Mouse (Mus musculus) retina, embryonic 14.5 days (tissue): ENCODE results near the gene Ndufc2.

ENCODE experiments used
- DNase-seq: peaks from one replicate; pipeline ENCODE4 v3.0.0-alpha.2; 2015; ENCODE audit warnings: low spot score

Gene Ndufc2

DNA sequence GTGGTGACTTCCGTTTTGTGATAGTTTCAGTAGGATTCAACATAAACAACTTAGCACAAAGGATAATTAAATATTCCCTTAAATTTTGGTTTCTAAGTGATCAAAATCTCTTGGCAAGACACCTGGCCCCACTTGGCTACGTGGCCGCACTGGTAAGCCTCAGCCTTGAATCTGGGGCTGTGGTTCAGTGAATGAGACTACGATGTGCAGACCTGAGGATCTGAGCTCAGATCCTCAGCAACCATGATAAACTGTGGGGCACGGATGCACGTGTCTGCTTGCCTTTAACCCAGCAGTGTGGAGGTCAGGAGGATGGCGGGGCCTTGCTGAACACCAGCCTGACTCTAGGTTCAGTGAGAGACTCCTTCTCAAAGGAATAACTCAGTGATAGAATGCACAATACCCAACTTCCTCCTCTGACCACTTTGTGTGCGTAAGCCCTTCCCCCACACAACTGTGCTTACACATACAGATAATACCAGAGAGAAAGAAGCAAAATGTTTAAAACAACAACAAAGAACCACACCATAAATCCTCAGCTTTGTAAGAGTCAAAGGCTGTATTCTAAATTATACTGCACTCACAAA, 12.1 kb upstream of the Ndufc2 start:
- DNase-seq, result no peak

DNA sequence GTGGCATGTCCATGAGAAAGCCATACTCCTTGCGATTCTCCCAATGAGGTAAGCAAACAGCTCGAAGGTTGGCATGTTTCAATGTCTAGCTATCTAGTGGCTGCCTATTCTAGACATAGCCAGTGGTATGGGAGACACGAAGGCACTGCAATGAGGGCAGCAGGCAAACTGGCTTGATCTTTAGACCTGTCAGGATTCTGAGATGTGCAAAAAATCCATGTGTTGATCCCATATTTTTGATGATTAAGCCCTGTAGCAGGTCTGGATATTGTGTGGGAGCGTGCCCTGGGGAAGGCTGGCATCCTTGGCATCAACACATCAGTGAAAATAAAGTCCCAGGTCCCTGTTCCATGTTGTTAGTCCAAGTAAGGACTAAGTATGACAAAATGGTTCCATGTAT, 11.3 kb upstream of the Ndufc2 start:
- no peak for DNase-seq

DNA sequence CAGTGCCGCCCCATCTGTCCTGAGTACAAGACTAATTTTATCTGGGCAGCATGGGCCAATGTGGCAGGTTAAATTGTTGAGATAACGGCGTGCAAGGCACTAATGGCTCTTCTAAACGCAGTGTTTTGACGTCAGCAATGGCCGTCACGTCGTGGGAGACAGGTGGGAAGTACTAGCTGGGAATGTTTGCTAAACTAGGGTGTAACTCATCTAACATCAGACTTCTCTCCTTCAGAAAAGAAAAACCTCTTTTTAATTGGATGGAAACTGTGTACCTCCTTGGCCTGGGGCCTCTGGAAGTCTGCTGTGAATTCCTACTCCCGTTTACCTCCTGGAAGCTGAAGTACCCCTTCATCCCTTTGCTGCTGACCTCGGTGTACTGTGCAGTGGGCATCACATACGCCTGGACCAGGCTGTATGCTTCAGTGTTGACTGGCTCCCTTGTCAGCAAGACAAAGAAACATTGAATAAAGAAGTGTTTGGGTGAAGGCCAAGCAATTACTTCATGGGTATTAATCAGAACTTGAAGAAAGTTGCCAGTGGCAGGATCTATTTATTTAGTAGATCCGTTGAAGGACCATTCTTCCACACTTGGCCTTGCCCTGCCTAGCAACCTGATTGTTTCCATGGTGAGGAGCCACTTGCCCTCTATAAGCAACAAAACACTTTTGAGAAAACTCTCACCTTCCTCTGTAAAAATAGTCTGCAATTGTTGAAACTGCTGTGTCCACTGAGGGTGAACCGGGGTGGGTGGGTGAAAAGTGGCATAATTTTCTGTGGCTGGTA, 8.3 kb upstream of the Ndufc2 start:
- DNase-seq, result no peak

DNA sequence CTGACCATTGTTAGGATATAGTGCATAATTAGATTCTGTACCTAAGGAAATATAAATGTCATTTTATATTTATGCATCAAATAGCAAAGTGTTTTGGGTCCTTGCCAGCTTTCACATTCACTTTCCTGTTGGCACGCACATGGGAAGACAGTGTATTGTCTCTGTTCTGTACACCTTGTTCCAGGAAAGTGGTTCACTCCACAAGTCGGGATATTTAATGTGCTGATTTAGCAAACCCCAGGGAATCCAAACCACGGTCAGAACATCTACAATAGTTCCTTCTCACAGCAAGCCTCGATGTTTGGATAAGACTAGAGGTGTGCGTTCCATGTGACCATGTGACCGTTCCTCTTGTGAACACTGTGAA, 7.7 kb upstream of the Ndufc2 start:
- DNase-seq, result no peak

DNA sequence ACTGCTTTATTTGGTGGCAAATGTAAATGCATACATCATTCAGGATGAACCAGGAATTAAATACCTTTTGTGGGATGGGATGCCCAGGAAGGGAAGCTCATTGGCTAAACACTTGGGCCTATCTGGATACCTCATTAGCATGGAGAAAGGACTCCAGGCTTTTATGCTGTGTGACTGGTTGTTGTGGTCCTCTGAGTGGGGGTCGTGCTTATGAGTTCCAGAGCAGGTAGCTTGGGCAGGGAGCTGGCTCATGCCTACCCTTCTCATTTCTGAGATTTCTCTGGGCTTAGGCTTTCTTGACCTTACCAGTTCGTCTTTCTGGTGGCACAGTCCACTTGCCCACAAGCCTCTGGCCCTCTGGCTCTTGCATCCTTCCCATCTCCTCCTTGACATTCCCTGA, 5.4 kb upstream of the Ndufc2 start:
- no peak for DNase-seq

DNA sequence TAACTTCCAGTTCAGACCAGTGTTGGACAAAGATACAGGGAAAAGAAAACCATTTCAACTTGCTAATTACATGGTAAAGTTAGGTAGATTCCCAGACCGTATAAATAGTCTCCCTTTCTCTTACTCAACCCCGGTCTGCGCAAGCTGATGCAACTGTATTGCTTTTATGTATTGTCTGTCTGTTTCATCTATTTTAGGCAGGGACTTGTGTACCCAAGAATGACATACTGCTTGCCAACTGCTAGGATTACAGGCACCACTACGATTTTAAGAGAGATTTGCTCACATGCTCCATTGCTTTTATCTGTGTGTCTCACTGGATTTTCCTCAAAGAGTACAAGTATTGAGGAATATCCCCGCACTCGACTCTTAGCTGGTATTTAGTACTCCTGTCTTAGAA, 860 bp upstream of the Ndufc2 start:
- no peak for DNase-seq

DNA sequence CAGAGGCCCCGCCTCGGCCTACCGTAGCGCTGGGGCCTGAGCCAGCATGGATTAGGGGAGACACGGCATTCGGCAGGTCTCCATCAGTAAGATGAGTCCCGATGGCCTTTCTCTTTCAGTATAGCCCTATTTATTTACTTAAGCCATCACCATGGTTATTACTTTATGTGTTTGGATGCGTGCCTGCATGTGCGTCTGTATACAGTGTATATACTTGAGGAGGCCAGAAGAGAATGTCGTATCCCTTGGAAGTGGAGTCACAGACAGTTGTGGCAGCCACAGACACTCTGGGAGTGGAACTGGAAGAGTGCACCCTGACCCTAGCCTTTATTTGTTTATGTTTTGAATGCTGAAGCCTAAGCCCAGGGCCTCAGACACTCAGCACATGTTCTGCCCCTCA, 7.3 kb downstream of the Ndufc2 start:
- DNase-seq, result no peak

DNA sequence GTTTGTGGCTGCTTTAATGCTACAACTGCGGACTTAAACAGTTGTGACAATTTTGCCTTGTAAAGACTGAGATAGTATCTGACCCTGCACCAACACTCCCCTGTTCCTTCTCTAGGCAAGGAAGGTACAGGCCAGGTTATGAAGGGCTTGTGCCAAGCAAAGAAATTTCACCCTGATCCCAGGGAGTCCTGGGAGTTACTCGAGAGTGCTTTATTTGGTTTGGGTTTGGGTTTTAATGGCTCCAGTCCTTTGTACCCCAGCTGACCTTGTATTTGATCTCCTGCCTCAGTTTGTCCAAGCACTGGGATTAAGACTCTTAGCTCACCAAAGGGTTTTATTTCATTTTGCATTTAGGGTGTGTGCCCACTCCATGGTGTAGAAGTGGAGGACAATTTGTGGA, 11.3 kb downstream of the Ndufc2 start:
- DNase-seq, result no peak

DNA sequence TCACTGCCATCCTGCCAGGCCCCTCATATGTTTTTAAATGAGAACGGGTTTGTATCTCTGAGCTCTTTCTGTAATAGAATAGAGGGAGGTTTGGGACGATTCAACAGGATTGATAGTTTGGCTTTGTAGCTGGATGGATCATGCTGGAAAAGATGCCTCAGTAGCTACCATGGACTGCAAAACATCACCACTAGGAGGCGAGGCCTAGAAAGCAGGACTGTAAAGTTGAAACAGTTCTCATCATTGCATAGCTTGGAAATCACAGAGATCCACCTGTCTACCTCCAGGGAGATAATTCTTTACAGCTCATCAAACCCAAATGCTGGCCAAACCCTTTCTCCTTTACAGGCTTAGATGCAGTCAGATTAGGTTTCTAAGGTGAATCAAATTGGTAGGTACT, 11.8 kb downstream of the Ndufc2 start:
- peak; percentile 23 for DNase-seq

DNA sequence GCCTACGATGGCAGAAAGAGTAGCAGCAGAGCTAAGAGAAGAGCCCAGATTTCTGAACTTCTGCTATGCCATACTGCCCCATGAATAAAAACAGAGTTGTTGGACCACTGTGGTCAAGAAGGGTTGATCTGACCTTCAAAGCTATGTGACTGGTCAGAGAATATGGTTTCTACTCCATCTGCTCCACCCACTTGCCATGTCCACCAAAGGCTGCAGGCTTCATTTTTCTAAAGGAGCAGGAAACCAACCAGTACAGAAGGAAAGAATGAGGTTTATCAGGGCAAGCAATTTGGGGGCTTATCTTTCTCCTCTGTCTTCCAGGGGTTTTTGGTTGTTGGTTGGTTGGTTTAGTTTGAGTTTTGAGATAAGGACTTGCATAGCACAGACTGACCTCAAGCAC, 14.2 kb downstream of the Ndufc2 start:
- no peak for DNase-seq

DNA sequence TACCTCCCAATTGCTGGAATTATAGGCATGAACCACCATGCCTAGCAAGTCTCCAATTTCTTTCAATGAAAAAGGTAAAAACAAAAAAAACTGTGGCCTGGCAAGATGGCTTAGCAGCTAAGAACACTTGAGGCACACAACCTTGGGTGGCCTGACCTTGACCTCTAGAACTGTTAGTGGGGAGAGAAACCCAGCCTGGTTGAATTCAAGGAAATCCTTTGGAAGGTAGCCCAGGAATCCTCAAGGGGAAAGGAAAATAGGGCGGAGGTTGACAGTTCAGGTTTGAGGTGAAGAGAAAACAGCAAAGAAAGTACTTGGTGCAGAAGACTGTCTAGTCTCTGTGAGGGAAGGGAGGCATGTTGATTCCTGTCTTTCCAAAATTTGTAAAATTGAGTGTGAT, 14.6 kb downstream of the Ndufc2 start:
- no peak for DNase-seq

DNA sequence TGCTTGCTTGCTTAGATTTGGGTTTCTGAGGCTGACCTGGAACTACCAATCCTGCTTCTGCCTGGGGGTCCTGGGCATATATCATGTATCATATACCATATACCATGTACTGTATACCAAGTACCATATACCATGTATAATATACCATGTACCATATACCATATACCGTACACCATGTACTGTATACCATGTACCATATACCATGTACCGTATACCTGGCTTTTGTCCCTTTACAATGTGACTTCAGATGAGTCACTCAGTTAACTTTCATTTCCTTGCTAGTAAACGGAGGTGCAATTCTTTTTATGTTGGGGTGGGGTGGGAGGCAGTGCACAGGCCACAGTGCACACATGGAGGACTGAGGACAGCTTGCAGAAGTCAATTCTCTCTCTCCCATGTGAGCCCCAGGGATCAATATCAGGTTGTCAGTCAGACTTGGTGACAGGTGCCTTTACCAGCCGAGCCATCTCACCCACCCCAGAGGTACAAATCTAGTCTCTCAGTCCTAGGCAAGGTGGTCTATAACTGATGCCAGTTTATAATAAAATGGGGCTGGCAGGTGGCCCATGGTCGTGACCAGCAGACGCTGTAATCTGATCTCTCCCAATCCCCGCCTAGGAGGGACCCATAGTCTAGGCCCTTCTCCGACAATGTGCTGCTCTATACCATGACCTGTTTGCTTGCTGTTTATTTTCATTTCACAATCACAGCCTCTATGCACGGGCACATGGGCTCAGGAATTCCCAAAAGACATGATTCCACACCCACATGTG, 15.3 kb downstream of the Ndufc2 start:
- no peak for DNase-seq

DNA sequence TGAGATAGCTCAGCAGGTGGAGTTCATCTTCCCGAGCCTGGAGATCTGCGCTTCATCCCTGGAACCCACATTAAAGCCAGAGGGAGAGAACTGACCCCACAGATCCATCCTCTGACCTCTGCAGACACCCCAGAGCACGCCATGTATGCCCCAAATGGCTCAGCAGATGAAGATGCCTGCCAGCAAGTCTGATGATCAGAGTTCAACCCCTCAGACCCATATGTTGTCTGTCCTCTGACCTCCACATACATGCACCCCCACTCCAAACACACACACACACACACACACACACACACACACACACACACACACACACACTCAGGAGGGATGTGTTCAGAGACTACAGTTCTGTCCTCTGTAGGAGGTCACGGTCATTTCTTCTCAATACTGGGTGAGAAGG, 16.7 kb downstream of the Ndufc2 start:
- no peak for DNase-seq

DNA sequence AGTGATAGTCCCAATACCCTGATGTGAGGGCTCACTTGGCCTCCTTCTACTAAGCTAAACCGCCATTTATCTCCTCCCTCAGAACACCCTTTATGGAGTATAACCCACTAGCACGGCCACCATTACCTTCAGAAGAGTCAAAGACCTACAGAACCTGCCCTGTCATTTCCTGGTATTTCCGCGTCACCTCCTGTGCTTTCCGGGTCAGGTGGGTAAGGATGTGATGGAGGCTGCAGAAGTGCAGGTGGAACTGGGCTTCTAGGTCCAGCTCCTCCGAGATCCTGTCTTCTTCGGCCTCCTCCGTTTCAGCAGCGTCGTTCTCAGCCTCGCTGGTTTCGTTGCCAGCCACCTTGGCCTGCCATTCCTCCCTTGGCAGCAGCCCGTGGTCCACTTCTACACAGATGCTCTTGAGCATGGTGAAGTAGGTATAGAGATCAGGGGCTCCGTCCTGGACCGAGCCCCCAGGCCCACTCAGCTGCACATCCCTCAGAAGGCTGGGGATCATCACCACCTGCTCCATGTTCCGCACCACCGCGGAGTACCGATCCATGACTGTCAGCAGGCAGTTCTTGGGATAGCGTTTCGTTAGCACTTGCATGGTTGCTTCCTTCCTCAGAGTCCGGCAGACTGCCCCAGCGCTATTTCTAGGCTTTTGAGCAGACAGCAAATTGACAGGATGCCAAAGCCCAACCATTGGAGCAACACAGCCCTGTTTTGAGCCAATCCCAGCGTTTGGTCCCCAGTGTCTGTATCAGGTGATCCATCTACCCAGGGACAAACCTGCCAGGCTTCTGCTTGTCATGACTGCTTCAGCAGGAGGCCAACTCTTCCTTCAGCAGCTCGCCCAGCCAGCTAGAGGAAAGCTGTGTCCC, 17.3 kb downstream of the Ndufc2 start, which contains the start of gene Thrsp:
Gene Thrsp (minus strand): TSS at position 825 of the 872 bp plus-strand sequence.
- peak; percentile 25 for DNase-seq

DNA sequence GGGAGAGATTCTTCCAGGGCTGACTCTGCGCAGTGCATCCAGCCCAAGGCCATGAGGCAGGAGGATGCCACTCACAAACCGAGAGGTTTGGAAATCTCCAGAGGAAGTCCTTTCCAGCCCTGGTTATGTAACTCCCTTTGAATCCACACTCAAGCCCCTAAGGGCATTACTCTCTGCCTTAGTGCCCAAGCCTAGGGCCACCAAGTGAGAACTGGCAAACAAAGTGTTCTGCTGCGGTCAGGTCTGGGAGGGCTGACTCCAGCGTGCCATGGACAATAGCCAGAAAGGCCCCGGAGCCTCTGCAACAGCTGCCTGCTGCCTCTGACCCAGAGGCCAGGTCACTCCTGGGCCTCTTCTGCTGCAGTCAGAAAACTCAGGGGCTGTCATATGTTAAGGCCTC, 18.9 kb downstream of the Ndufc2 start:
- DNase-seq, result no peak

DNA sequence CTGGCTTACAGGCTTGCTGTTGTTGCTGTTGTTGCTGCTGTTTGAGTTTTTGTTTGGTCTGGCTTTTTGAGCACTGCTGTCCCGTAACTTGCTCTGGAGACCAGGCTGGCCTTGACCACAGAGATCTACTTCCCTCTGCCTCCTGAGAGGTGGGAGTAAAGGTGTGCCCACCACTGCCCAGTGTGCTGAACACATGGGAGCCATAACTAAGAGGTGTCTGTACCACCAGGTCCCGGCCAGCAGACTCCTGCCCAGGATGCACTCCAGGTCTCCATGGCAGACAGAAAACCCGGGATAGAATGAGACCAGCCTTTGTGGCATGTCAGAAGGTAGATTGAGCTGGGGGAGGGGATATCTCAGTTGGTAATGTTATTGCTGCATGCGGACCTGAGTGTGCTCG, 19.4 kb downstream of the Ndufc2 start:
- no peak for DNase-seq

DNA sequence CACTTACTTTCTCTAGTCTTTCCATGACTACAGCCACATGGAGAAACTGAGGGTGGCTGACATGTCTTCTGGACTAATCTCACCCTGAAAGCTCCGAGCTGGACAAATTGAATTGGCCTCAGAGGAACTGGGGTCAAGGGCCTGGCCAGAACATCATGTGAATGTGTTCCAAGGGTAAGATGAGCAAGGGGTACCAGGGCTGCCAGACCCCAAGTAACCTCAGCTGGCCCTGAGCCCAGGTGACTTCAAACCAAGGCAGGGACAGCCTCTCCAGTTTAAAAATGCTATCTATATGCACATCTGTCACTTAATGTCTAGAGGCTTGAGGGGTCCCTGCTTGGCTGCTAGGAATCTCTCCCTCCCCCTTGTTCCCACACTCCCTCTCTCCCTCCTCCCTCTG, 20.6 kb downstream of the Ndufc2 start:
- no peak for DNase-seq

DNA sequence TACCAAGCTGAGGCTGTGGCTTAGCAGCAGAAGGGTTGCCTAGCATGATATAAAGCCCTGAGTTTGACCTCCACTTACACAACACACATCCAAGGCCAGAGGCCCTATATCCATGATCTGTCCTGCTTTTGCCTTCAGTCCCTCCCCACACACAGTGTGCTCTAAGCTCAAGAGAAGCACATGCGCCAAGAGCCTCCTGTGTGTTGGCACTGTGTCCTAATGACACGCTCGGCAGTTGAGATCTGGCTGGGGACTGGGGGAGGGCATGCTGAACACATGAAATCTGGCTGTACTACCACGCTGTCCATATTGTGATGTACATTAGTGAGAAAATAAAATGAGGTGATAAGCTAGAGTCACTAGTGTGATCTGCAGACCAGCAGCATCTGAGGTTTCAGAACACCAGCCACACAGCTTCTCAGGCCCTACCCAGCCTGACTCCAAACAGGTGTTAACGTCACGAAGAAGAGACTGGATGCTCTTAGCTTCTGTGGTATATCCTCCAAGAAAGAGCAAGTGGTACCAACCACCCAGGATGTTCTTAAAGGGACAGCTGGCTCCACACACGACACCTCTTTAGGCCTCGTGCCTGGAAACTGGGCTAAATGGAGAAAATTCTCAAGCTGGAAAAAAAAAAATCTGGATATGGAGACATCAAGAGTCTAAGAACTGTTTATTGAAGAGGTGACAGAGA, 21.3 kb downstream of the Ndufc2 start:
- DNase-seq, result no peak

DNA sequence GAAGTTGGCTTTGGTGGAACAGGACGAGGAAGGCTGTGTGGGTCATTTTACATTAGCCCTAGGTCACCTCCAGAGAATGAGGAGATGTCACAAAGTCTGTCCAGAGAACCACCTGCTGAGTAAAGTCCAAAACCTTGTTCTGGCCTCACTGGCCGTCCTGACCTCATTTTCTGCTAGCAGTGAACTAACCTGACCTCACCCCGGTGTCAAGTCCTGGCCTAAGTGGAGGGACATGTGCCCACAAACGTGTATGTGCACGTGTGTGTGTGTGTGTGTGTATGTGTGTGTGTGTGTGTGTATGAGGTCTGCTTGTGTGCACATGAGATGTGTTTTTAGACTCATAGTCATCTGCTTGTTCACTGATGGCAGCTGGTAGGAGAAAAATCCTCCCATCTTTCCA, 24.0 kb downstream of the Ndufc2 start:
- DNase-seq, result no peak

DNA sequence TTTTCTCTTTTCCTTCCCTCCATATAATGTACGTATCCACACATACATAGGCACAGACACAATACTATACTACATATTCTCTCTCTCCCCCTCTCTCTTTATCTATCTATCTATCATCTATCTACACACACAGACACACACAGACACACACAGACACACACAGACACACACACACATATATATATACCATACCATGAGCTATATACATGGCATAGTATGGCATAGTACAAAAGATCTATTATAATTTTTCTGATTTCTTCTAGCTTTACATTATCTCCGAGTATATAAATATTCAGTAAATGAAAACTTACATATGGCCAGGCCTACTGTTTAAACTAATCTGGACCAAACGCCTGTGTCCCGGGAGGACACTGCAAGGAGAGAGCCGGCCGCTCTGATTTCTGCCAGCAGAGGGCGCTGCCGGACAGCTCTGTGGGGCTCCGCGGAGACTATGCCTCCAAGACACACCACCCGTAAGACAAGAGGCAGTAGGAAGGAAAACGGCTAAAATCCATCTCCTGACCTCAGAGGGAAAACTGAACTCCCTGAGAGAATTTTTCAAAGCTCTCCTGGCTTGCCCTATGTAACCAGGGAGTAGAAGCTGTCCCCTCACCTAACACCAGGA, 24.9 kb downstream of the Ndufc2 start:
- peak; percentile 94 for DNase-seq

DNA sequence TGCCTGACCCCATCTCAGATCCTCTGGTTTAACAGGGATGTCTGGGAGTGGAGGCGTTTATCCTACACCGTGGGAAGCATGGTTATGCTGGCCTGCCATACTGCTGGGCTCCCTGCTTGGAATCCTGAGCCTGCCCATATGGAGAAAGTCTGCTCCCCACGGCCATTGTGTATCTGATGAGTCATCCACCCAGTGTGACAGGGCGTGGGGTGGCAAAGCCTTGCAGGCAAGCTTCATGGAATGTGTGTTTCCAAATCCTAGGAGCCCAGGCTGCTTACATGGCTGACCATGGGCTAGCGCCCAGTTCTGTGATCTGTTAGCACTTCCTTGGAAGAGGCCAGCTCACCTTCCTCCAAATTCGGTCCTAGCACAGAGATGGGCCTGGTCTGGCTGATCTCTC, 26.8 kb downstream of the Ndufc2 start:
- DNase-seq, result no peak
